Mouse (Mus musculus) gonadal fat pad, adult 2 months (tissue): ENCODE data around the gene Daxx. TPM values are rescaled to one million over a fixed set of nuclear protein-coding genes. Genes with fewer than 3 reads are reported as not detected.
"Not testable (repeated sequence)": the region's sequence is repeated elsewhere in the genome, so short reads cannot be mapped to it uniquely, and the experiment has no call there.

ENCODE experiments used
- DNase-seq: peaks from one replicate; pipeline ENCODE4 v3.0.0-alpha.2; 2012; ENCODE audit warnings: low read depth
- polyA plus RNA-seq: library from polyadenylated mRNA; depleted of rRNA; stranded (reverse); fragments of >200 nt; gene quantifications from 2 replicates; pipeline ENCODE4 v1.2.3, GENCODE M21; 2012

Gene Daxx
- polyA plus RNA-seq, 1 experiment, result 45.8 TPM

DNA sequence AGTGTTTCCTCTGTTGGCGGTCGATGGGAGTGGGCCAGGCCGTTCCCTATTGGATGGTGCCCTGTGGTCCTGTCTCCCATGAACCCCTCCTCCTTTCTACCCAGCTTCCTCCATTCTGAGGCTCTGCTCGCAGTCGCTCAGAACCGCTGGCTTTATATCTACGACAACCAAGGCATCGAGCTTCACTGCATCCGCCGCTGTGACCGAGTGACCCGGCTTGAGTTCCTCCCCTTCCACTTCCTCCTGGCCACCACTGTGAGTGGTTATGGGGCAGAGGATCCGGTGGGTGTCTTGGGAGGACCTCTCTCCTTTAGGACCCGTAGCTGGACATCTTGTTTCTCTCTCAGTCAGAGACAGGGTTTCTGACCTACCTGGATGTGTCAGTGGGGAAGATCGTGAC lies 34.2 kb downstream of the Daxx start:
- no peak for DNase-seq

- no peak for DNase-seq
Measured at GRCm38 (mm10) chr17:33947430-33948089, 38.3 kb downstream of the Daxx start.

- DNase-seq, result no peak
Measured at GRCm38 (mm10) chr17:33948090-33948904, 39.1 kb downstream of the Daxx start.

DNA sequence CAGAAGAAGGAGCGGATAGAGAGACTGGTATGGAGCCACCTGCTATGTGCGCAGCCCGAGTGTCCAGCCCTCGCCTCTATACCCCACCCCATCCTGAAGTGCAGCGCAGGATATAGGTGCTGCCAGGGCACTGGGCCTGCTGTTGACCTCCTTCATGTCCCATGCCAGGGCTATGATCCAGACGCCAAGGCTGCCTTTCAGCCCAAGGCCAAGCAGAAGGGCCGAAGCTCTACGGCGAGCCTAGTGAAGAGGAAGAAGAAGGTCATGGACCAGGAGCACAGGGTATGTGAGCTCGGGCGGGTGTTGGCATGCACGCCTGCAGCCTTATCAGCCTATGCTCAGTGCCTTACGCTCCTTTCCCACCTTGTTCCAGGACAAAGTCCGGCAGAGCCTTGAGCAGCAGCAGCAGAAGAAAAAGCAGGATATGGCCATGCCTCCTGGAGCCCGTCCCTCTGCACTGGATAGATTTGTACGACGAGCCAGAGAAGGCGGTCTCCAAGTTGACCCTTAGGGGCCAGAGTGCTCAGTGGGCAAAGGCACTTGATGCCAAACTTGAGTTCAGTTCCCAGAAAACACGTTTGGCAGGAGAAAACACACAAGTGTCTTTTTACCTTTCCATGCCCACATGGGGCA lies 39.8 kb downstream of the Daxx start:
- DNase-seq, result no peak

- no peak for DNase-seq
Measured at GRCm38 (mm10) chr17:33950131-33950625, 41.0 kb downstream of the Daxx start.

- DNase-seq, result no peak
Measured at GRCm38 (mm10) chr17:33951021-33951946, 42.1 kb downstream of the Daxx start, which contains the start of gene B3galt4. TSS of gene B3galt4 (minus strand) at chr17:33951488.

GRCm38 (mm10) chr17:33952015-33952414 lies 42.8 kb downstream of the Daxx start:
- not testable (repeated sequence) for DNase-seq

GRCm38 (mm10) chr17:33952879-33953278 lies 43.7 kb downstream of the Daxx start:
- DNase-seq, result no peak

DNA sequence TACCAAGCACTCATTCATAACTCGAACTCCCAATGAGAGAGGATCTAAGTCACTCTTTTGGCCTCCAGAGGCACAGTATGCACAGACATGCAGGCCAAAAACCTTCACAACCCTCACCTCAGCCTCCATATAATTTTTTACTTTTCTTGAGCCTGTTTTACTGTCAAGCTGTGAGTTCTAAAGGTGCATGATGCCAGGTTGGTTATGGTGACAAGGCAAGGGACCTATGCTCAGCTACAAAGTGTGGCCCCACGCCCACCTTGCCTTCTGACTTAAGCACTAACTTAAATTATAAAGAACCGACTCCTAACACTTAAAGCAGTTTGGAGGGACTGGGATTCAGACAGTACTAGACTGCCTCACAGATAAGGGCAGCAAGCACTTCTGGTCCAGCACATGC lies 44.1 kb downstream of the Daxx start:
- no peak for DNase-seq

GRCm38 (mm10) chr17:33953961-33954565 lies 44.8 kb downstream of the Daxx start:
- no peak for DNase-seq

GRCm38 (mm10) chr17:33954646-33955554 lies 45.7 kb downstream of the Daxx start:
- no peak for DNase-seq

- DNase-seq, result peak; percentile 84
Measured at GRCm38 (mm10) chr17:33955555-33956214, 46.5 kb downstream of the Daxx start, which contains the start of the genes Vps52 and Rps18. TSS of gene Vps52 (plus strand) at chr17:33955812. TSS of gene Rps18 (minus strand) at chr17:33956001.

- no peak for DNase-seq
Measured at GRCm38 (mm10) chr17:33956336-33956735, 47.1 kb downstream of the Daxx start.

- DNase-seq, result no peak
Measured at GRCm38 (mm10) chr17:33957493-33957892, 48.3 kb downstream of the Daxx start.

DNA sequence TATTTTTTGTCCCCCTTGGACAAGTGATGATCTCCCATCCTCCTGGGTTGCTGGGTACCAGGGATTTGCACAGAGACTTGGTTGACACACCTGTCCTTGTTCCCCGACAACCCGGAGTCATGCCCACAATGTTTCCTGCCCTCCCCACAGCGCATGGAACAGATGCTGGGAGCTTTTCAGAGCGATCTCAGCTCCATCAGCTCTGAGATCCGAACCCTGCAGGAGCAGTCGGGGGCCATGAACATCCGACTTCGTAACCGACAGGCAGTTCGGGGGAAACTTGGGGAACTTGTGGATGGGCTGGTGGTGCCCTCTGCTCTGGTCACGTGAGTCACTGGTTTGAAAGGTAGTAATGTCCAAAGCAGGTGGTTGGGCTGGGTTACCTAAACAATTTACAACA lies 49.2 kb downstream of the Daxx start:
- no peak for DNase-seq

GRCm38 (mm10) chr17:33959135-33959534 lies 49.9 kb downstream of the Daxx start:
- no peak for DNase-seq

- DNase-seq, result no peak
Measured at GRCm38 (mm10) chr17:33959948-33960347, 50.7 kb downstream of the Daxx start.

DNA sequence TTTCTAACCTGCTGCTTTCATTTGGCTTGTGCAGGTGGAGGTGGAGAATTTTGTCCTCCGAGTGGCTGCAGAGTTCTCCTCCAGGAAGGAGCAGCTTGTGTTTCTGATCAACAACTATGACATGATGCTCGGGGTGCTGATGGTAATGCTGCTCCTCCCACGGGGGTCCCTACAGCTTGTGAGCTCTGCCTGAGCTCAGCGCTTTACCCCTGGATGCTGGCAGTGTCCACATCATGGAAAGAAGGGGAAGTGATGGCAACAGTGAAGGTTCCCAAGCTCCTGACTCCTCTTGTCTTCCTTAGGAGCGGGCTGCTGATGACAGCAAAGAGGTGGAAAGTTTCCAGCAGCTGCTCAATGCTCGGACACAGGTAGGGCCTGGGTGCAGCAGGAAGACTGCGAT lies 53.7 kb downstream of the Daxx start:
- DNase-seq, result no peak
